Mouse (Mus musculus) thymus, adult 2 months (tissue): ENCODE measurements around the gene Tuft1.
"Not testable (repeated sequence)": the region's sequence is repeated elsewhere in the genome, so short reads cannot be mapped to it uniquely, and the experiment has no call there.

ENCODE experiments used
- CTCF ChIP-seq: fragments of 200-500 bp; IDR thresholded peaks from 2 replicates; pipeline ENCODE4 v1.5.1; 2012; ENCODE audit warnings: mild to moderate bottlenecking, control low read depth, low read length, moderate library complexity, borderline replicate concordance; ENCODE audit not compliant: control insufficient read depth, poor library complexity, insufficient read depth; ENCODE audit errors: extremely low read depth
- POLR2A ChIP-seq: fragments of 200-500 bp; IDR thresholded peaks from 2 replicates; pipeline ENCODE4 v1.6.1; 2012; ENCODE audit warnings: mild to moderate bottlenecking, low read length, control low read depth, moderate library complexity; ENCODE audit not compliant: control insufficient read depth, poor library complexity, insufficient read depth; ENCODE audit errors: extremely low read depth

- not testable (repeated sequence) for TF ChIP-seq CTCF, POLR2A
These were observed 7.2 kb upstream of the Tuft1 start for GRCm38 (mm10) chr3:94665896-94666295.
